Mouse (Mus musculus): ENCODE data around the gene Pik3ap1. TPM values are rescaled to one million over a fixed set of nuclear protein-coding genes. Genes with fewer than 3 reads are reported as not detected.
"Not testable (repeated sequence)": the region's sequence is repeated elsewhere in the genome, so short reads cannot be mapped to it uniquely, and the experiment has no call there.

Gene Pik3ap1
- 3.1 and 3.3 TPM in 2 replicates for polyA plus RNA-seq (2016; fragmentation: Nextera tagmentation; extraction: Ambion mirVana)

GRCm38 (mm10) chr19:41384922-41385508, at the start of gene Pik3ap1:
Pik3ap1 (minus strand) TSS chr19:41385102.
- Histone ChIP-seq H3K4me3 (peak within 1 kb of the TSS; percentile 69), H3K9me3 (no peaks in the 10 kb centered on the region), H3K36me3 (no peaks in the 10 kb centered on the region), H3K27me3 (ENCODE audit: insufficient read depth, poor library complexity, severe bottlenecking) (peaks cover 32% of the 10 kb centered on the region), H3K4me1 (replicated peaks) (peaks cover 24% of the 10 kb centered on the region), H3K27ac (peak within 1 kb of the TSS; percentile 81)
- peak; percentile 46 for DNase-seq (ENCODE audit: low spot score)
- WGBS, result 1% methylated on average over 41 of the region's 41 CpGs

- not testable (repeated sequence) for H3K27ac ChIP-seq; H3K9me3 ChIP-seq; H3K4me1 ChIP-seq (replicated peaks); DNase-seq (ENCODE audit: low spot score); H3K27me3 ChIP-seq (ENCODE audit: insufficient read depth, poor library complexity, severe bottlenecking); H3K36me3 ChIP-seq; H3K4me3 ChIP-seq
- WGBS, result no CpG with 5 or more reads among the region's 6 CpGs
Observed at GRCm38 (mm10) chr19:41431512-41432164, 46.7 kb upstream of the Pik3ap1 start.

- not testable (repeated sequence) for H3K27me3 ChIP-seq (ENCODE audit: insufficient read depth, poor library complexity, severe bottlenecking); H3K27ac ChIP-seq; DNase-seq (ENCODE audit: low spot score); H3K36me3 ChIP-seq; H3K4me1 ChIP-seq (replicated peaks); H3K9me3 ChIP-seq; H3K4me3 ChIP-seq
- WGBS, result no CpG with 5 or more reads among the region's 8 CpGs
Observed at GRCm38 (mm10) chr19:41425927-41426772, 41.2 kb upstream of the Pik3ap1 start.

GRCm38 (mm10) chr19:41421264-41421663, 36.4 kb upstream of the Pik3ap1 start:
- no peaks in the 10 kb centered on the region for H3K27me3 ChIP-seq (ENCODE audit: insufficient read depth, poor library complexity, severe bottlenecking)
- WGBS, result 89% methylated on average over 2 of the region's 2 CpGs
- H3K36me3 ChIP-seq, result no peaks in the 10 kb centered on the region
- no peak overlapping the region for H3K4me3 ChIP-seq
- no peaks in the 10 kb centered on the region for H3K9me3 ChIP-seq
- no peak overlapping the region for H3K27ac ChIP-seq
- 0 out of 2 replicates have a peak, but pooled peaks cover 5% of the 10 kb centered on the region for H3K4me1 ChIP-seq (replicated peaks)
- DNase-seq (ENCODE audit: low spot score), result no peak

- H3K27ac ChIP-seq, result no peak overlapping the region
- H3K36me3 ChIP-seq, result no peaks in the 10 kb centered on the region
Observed at GRCm38 (mm10) chr19:41418786-41419185, 33.9 kb upstream of the Pik3ap1 start.

GRCm38 (mm10) chr19:41417995-41418394, 33.1 kb upstream of the Pik3ap1 start:
- 62% methylated on average over 5 of the region's 5 CpGs for WGBS
- Histone ChIP-seq H3K4me1 (replicated peaks) (0 out of 2 replicates have a peak, but pooled peaks cover 5% of the 10 kb centered on the region), H3K27ac (no peak overlapping the region), H3K9me3 (no peaks in the 10 kb centered on the region), H3K27me3 (ENCODE audit: insufficient read depth, poor library complexity, severe bottlenecking) (no peaks in the 10 kb centered on the region), H3K36me3 (no peaks in the 10 kb centered on the region), H3K4me3 (no peak overlapping the region)
- DNase-seq (ENCODE audit: low spot score), result no peak

More at GRCm38 (mm10) chr19:41418786-41419185, 33.9 kb upstream of the Pik3ap1 start:
- Histone ChIP-seq H3K4me3 (no peak overlapping the region), H3K4me1 (replicated peaks) (0 out of 2 replicates have a peak, but pooled peaks cover 5% of the 10 kb centered on the region), H3K9me3 (no peaks in the 10 kb centered on the region), H3K27me3 (ENCODE audit: insufficient read depth, poor library complexity, severe bottlenecking) (no peaks in the 10 kb centered on the region)
- 85% methylated on average over 2 of the region's 2 CpGs for WGBS
- DNase-seq (ENCODE audit: low spot score), result no peak

- H3K4me3 ChIP-seq, result no peak overlapping the region
Observed at GRCm38 (mm10) chr19:41416201-41416600, 31.3 kb upstream of the Pik3ap1 start.

GRCm38 (mm10) chr19:41402603-41403002, 17.7 kb upstream of the Pik3ap1 start:
- no peaks in the 10 kb centered on the region for H3K36me3 ChIP-seq
- WGBS, result 85% methylated on average over 8 of the region's 8 CpGs
- H3K27me3 ChIP-seq (ENCODE audit: insufficient read depth, poor library complexity, severe bottlenecking), result no peaks in the 10 kb centered on the region
- DNase-seq (ENCODE audit: low spot score), result no peak
- no peaks in the 10 kb centered on the region for H3K9me3 ChIP-seq
- H3K27ac ChIP-seq, result no peak overlapping the region
- no peak overlapping the region for H3K4me3 ChIP-seq
- no peaks in the 10 kb centered on the region for H3K4me1 ChIP-seq (replicated peaks)

More at GRCm38 (mm10) chr19:41416201-41416600, 31.3 kb upstream of the Pik3ap1 start:
- Histone ChIP-seq H3K27me3 (ENCODE audit: insufficient read depth, poor library complexity, severe bottlenecking) (no peaks in the 10 kb centered on the region), H3K27ac (no peak overlapping the region), H3K36me3 (no peaks in the 10 kb centered on the region), H3K4me1 (replicated peaks) (0 out of 2 replicates have a peak, but pooled peaks cover 5% of the 10 kb centered on the region), H3K9me3 (peaks cover 7% of the 10 kb centered on the region; the same call in 1 of the 2 replicates)
- 34% methylated on average over 10 of the region's 10 CpGs for WGBS
- no peak for DNase-seq (ENCODE audit: low spot score)

GRCm38 (mm10) chr19:41390856-41391255, 6.0 kb upstream of the Pik3ap1 start:
- H3K27ac ChIP-seq, result no peak overlapping the region
- no peak for DNase-seq (ENCODE audit: low spot score)
- WGBS, result 86% methylated on average over 8 of the region's 8 CpGs

GRCm38 (mm10) chr19:41389351-41389750, 4.4 kb upstream of the Pik3ap1 start:
- H3K27me3 ChIP-seq (ENCODE audit: insufficient read depth, poor library complexity, severe bottlenecking), result peaks cover 23% of the 10 kb centered on the region
- H3K27ac ChIP-seq, result no peak overlapping the region
- no peak overlapping the region for H3K4me3 ChIP-seq
- DNase-seq (ENCODE audit: low spot score), result no peak
- WGBS, result 66% methylated on average over 6 of the region's 6 CpGs
- H3K4me1 ChIP-seq (replicated peaks), result peaks cover 10% of the 10 kb centered on the region
- no peaks in the 10 kb centered on the region for H3K9me3 ChIP-seq
- H3K36me3 ChIP-seq, result no peaks in the 10 kb centered on the region

More at GRCm38 (mm10) chr19:41390856-41391255, 6.0 kb upstream of the Pik3ap1 start:
- Histone ChIP-seq H3K27me3 (ENCODE audit: insufficient read depth, poor library complexity, severe bottlenecking) (peaks cover 8% of the 10 kb centered on the region), H3K4me1 (replicated peaks) (no peaks in the 10 kb centered on the region), H3K9me3 (no peaks in the 10 kb centered on the region), H3K36me3 (no peaks in the 10 kb centered on the region), H3K4me3 (no peak overlapping the region)

- Histone ChIP-seq H3K4me3 (no peak overlapping the region), H3K27ac (no peak overlapping the region), H3K4me1 (replicated peaks) (peaks cover 14% of the 10 kb centered on the region), H3K36me3 (no peaks in the 10 kb centered on the region), H3K9me3 (no peaks in the 10 kb centered on the region), H3K27me3 (ENCODE audit: insufficient read depth, poor library complexity, severe bottlenecking) (peaks cover 32% of the 10 kb centered on the region)
- WGBS, result 91% methylated on average over 7 of the region's 7 CpGs
- DNase-seq (ENCODE audit: low spot score), result no peak
Observed at GRCm38 (mm10) chr19:41388242-41388641, 3.3 kb upstream of the Pik3ap1 start.

GRCm38 (mm10) chr19:41387262-41387661, 2.4 kb upstream of the Pik3ap1 start:
- no peak overlapping the region for H3K4me3 ChIP-seq
- H3K27ac ChIP-seq, result no peak overlapping the region
- H3K27me3 ChIP-seq (ENCODE audit: insufficient read depth, poor library complexity, severe bottlenecking), result peaks cover 32% of the 10 kb centered on the region
- H3K36me3 ChIP-seq, result no peaks in the 10 kb centered on the region
- peaks cover 16% of the 10 kb centered on the region for H3K4me1 ChIP-seq (replicated peaks)
- WGBS, result 80% methylated on average over 2 of the region's 2 CpGs
- no peak for DNase-seq (ENCODE audit: low spot score)
- no peaks in the 10 kb centered on the region for H3K9me3 ChIP-seq

All from hindbrain, embryonic 10.5 days (tissue).